In the genomic region with DNA sequence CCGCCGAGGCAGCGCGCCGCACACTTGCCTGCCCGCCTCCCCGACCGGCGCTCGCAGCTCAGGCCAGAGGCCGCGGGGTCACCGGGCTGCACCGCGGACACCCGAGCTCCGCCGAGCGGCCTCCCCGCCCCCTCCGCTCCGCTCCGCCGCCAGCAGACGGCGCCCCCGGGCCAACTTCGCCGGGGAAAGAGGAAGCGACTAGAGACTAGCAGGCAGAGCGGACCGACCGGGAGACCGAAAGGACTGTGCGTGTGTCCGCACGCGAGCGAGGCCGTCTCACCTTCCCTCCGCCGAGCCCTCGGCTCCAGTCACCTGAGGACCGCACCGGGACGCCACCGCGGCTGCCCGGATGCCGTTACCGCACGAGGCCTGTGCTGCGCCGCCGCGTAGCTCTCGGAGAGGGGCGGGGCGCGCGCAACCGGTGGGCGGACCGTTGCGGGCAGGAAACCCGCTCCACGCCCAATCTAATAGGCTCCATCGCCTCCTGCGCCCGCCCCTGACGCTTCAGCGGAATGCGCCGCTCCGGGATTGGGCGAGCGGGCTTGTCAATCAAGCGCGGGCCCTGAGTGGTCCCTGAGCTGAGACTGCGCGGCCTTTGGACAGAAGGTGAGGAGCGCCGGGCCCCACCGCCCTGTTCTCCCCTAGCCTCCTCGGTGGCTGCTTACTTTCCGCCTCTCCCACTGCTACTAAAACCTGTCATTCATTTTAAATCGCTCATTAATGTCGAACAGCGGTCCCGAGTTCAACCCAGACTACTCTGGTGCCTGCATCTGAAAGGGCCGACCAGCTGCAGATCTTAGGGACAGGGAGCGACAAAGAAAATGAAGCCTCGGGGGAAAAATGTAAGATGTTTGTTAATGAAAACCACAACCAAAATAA, we compare ENCODE assay signal across 8 mouse cellular contexts. TPM values are rescaled to one million over a fixed set of nuclear protein-coding genes. Genes with fewer than 3 reads are reported as not detected.
DNase-seq lines count a peak whose midpoint lies in the region; ATAC-seq and TF ChIP-seq lines count a peak whose summit lies in the region.

Gene Nck1, minus strand, starts transcription at position 420 of the 879 bp plus-strand sequence.

- peaks cover 4% of the 10 kb centered on the region; the same call in 1 of the 2 replicates for H3K9me3 ChIP-seq in ES-Bruce4 (replicated peaks; ENCODE audit: control insufficient read depth, insufficient read depth, low read length, poor library complexity, severe bottlenecking)
- peaks cover 6% of the 10 kb centered on the region; the same call in 1 of the 2 replicates for H3K9me3 ChIP-seq in forebrain, embryonic 13.5 days (replicated peaks)
- H3K9me3 ChIP-seq in liver, postnatal 0 days (ENCODE audit: low read length) = peaks cover 7% of the 10 kb centered on the region
- H3K9me3 ChIP-seq in neural tube, embryonic 14.5 days (ENCODE audit: control insufficient read depth, low read length) = peaks cover 4% of the 10 kb centered on the region; the same call in 1 of the 2 replicates

- peak; percentile 43 for TF ChIP-seq CTCF in ES-Bruce4 (IDR thresholded peaks at IDR 0.05; ENCODE audit: low read depth, low read length)
- TF ChIP-seq CTCF in liver, postnatal 0 days (IDR thresholded peaks at IDR 0.05; ENCODE audit: low read depth) = peak; percentile 85

- peak within 1 kb of the TSS; percentile 78 for H3K9ac ChIP-seq in ES-Bruce4 (ENCODE audit: low read depth, poor library complexity, severe bottlenecking)
- peak within 1 kb of the TSS; percentile 92 for H3K9ac ChIP-seq in forebrain, embryonic 13.5 days
- peak within 1 kb of the TSS; percentile 95 for H3K9ac ChIP-seq in liver, postnatal 0 days (replicated peaks)
- H3K9ac ChIP-seq in neural tube, embryonic 14.5 days (replicated peaks; ENCODE audit: low read depth, low read length) = peak within 1 kb of the TSS; percentile 89

- H3K4me1 ChIP-seq in ES-Bruce4 (ENCODE audit: control insufficient read depth, insufficient read depth, low read length) = no peaks in the 10 kb centered on the region
- H3K4me1 ChIP-seq in forebrain, embryonic 13.5 days = peaks cover 28% of the 10 kb centered on the region
- peaks cover 7% of the 10 kb centered on the region; the same call in 1 of the 2 replicates for H3K4me1 ChIP-seq in liver, postnatal 0 days (ENCODE audit: insufficient read depth)
- H3K4me1 ChIP-seq in neural tube, embryonic 14.5 days (ENCODE audit: control insufficient read depth, insufficient read depth, low read length) = peaks cover 14% of the 10 kb centered on the region; the same call in 1 of the 2 replicates

- under 1% methylated on average over 92 of the region's 93 CpGs for WGBS in forebrain, embryonic 13.5 days
- WGBS in large intestine, adult 2 months = under 1% methylated on average over 93 of the region's 93 CpGs
- WGBS in liver, postnatal 0 days (ENCODE audit: insufficient replicate concordance) = under 1% methylated on average over 81 of the region's 93 CpGs
- under 1% methylated on average over 88 of the region's 93 CpGs for WGBS in neural tube, embryonic 14.5 days

- peak; percentile 75 for TF ChIP-seq POLR2A in ES-Bruce4 (IDR thresholded peaks at IDR 0.05; ENCODE audit: insufficient read depth, low read length)

- no peak within 1 kb of the TSS for H3K27ac ChIP-seq in ES-Bruce4 (ENCODE audit: insufficient read depth, low read length)
- peak within 1 kb of the TSS; percentile 88 for H3K27ac ChIP-seq in forebrain, embryonic 13.5 days
- peak within 1 kb of the TSS; percentile 95 for H3K27ac ChIP-seq in liver, postnatal 0 days (ENCODE audit: low read depth)
- H3K27ac ChIP-seq in neural tube, embryonic 14.5 days (ENCODE audit: low read depth, low read length) = peak within 1 kb of the TSS; percentile 89

- peak within 1 kb of the TSS; percentile 86 for H3K4me3 ChIP-seq in ES-Bruce4 (ENCODE audit: low read depth, low read length)
- peak within 1 kb of the TSS; percentile 95 for H3K4me3 ChIP-seq in forebrain, embryonic 13.5 days
- H3K4me3 ChIP-seq in liver, postnatal 0 days (ENCODE audit: low read depth, low read length) = peak within 1 kb of the TSS; percentile 96
- peak within 1 kb of the TSS; percentile 96 for H3K4me3 ChIP-seq in neural tube, embryonic 14.5 days (ENCODE audit: low read depth, low read length)

- DNase-seq in heart, postnatal 10 days = peak; percentile 99 to 100
- DNase-seq in large intestine, adult 2 months (ENCODE audit: low read depth, low spot score) = peak; percentile 89
- peak; percentile 98 for DNase-seq in liver, postnatal 0 days
- peak; percentile 99 for DNase-seq in testis, postnatal 10 days (ENCODE audit: low spot score)

- no peaks in the 10 kb centered on the region for H3K36me3 ChIP-seq in ES-Bruce4 (ENCODE audit: control insufficient read depth, insufficient read depth, low read length, poor library complexity, severe bottlenecking)
- H3K36me3 ChIP-seq in forebrain, embryonic 13.5 days (ENCODE audit: poor library complexity, severe bottlenecking) = peaks cover 15% of the 10 kb centered on the region
- H3K36me3 ChIP-seq in liver, postnatal 0 days (replicated peaks; ENCODE audit: insufficient read depth, low read length) = no peaks in the 10 kb centered on the region
- H3K36me3 ChIP-seq in neural tube, embryonic 14.5 days (ENCODE audit: control insufficient read depth, insufficient read depth, low read length) = no peaks in the 10 kb centered on the region

- TF ChIP-seq EP300 in ES-Bruce4 (IDR thresholded peaks at IDR 0.05; ENCODE audit: insufficient read depth, low read depth, low read length) = no peak
- no peak for TF ChIP-seq EP300 in liver, postnatal 0 days (IDR thresholded peaks at IDR 0.05; ENCODE audit: low read depth)

- intact Hi-C loops in heart, postnatal 10 days (cut with DNase I) = loop anchor here (1.0 to 10.0 kb wide), 6 partner anchors 25 to 609 kb away; no protein-coding TSS in a partner anchor

- no peaks in the 10 kb centered on the region for H3K27me3 ChIP-seq in ES-Bruce4 (ENCODE audit: control insufficient read depth, insufficient read depth, low read length, poor library complexity, severe bottlenecking)
- H3K27me3 ChIP-seq in forebrain, embryonic 13.5 days = no peaks in the 10 kb centered on the region
- no peaks in the 10 kb centered on the region for H3K27me3 ChIP-seq in liver, postnatal 0 days (ENCODE audit: insufficient read depth, low read length)
- H3K27me3 ChIP-seq in neural tube, embryonic 14.5 days (ENCODE audit: control insufficient read depth, insufficient read depth, low read length) = no peaks in the 10 kb centered on the region; the same call in 1 of the 2 replicates

- peak; percentile 99 for ATAC-seq in cerebellum, adult (ENCODE audit: insufficient number of reproducible peaks, low FRiP score, low TSS enrichment)
- ATAC-seq in forebrain, embryonic 13.5 days = peak; percentile 100
- ATAC-seq in liver, postnatal 0 days = peak; percentile 96
- peak; percentile 100 for ATAC-seq in neural tube, embryonic 14.5 days (ENCODE audit: low read depth)

- H3K4me2 ChIP-seq in forebrain, embryonic 13.5 days = peak within 1 kb of the TSS; percentile 79
- peak within 1 kb of the TSS; percentile 93 for H3K4me2 ChIP-seq in liver, postnatal 0 days (ENCODE audit: low read depth, low read length)
- H3K4me2 ChIP-seq in neural tube, embryonic 14.5 days (ENCODE audit: low read depth, low read length) = peak within 1 kb of the TSS; percentile 75

RNA-seq across cellular contexts. Expression of gene Nck1, which starts in this region (rescaled TPM):
- polyA plus RNA-seq in ES-Bruce4 (2011; ENCODE audit: insufficient read depth, insufficient read length, low read depth, missing spikeins) = 54.9 and 60.1 TPM in 2 replicates
- polyA plus RNA-seq in forebrain, embryonic 13.5 days (2015; fragmentation: Nextera tagmentation; extraction: Ambion mirVana) = 54.6 and 57.1 TPM in 2 replicates
- 10 to 100 TPM; 56.7 to 65.8 TPM for total RNA-seq in heart, postnatal 10 days (2021)
- polyA plus RNA-seq in large intestine, adult 2 months (2012; rRNA removed) = 3.6 and 4.2 TPM in 2 replicates
- polyA plus RNA-seq in liver, postnatal 0 days (2015; fragmentation: Nextera tagmentation; extraction: Ambion mirVana) = 26.3 and 31.8 TPM in 2 replicates
- polyA plus RNA-seq in neural tube, embryonic 14.5 days (2014; fragmentation: Nextera tagmentation; extraction: Ambion mirVana) = 62.8 and 70.8 TPM in 2 replicates
